Mouse (Mus musculus): ENCODE data around the gene Alg12. TPM values are rescaled to one million over a fixed set of nuclear protein-coding genes. Genes with fewer than 3 reads are reported as not detected.
"Not testable (repeated sequence)": the region's sequence is repeated elsewhere in the genome, so short reads cannot be mapped to it uniquely, and the experiment has no call there.

The Alg12 gene
- polyA plus RNA-seq, 1 experiment, result 13.0 TPM

- no peaks in the 10 kb centered on the region for H3K4me1 ChIP-seq (ENCODE audit: control insufficient read depth, insufficient read depth, low read length)
- no peak overlapping the region for H3K4me3 ChIP-seq (ENCODE audit: insufficient read depth, low read length)
- H3K27ac ChIP-seq (ENCODE audit: insufficient read depth, low read length), result no peak overlapping the region
- TF ChIP-seq POLR2A (IDR thresholded peaks at IDR 0.05; ENCODE audit: low read depth, low read length) (no peak), CTCF (IDR thresholded peaks at IDR 0.05; ENCODE audit: borderline replicate concordance, insufficient read depth, low read length) (no peak)
Observed at GRCm38 (mm10) chr15:88801903-88802302, 17.2 kb downstream of the Alg12 start.

- TF ChIP-seq POLR2A (IDR thresholded peaks at IDR 0.05; ENCODE audit: low read depth, low read length) (no peak), CTCF (IDR thresholded peaks at IDR 0.05; ENCODE audit: borderline replicate concordance, insufficient read depth, low read length) (no peak)
- Histone ChIP-seq H3K4me1 (ENCODE audit: control insufficient read depth, insufficient read depth, low read length) (no peaks in the 10 kb centered on the region), H3K27ac (ENCODE audit: insufficient read depth, low read length) (no peak overlapping the region), H3K4me3 (ENCODE audit: insufficient read depth, low read length) (no peak overlapping the region)
Observed at GRCm38 (mm10) chr15:88800921-88801354, 18.2 kb downstream of the Alg12 start.

- no peak for TF ChIP-seq CTCF (IDR thresholded peaks at IDR 0.05; ENCODE audit: borderline replicate concordance, insufficient read depth, low read length)
- no peak for TF ChIP-seq POLR2A (IDR thresholded peaks at IDR 0.05; ENCODE audit: low read depth, low read length)
- no peak overlapping the region for H3K27ac ChIP-seq (ENCODE audit: insufficient read depth, low read length)
- H3K4me3 ChIP-seq (ENCODE audit: insufficient read depth, low read length), result no peak overlapping the region
- no peaks in the 10 kb centered on the region for H3K4me1 ChIP-seq (ENCODE audit: control insufficient read depth, insufficient read depth, low read length)
Observed at GRCm38 (mm10) chr15:88799950-88800371, 19.2 kb downstream of the Alg12 start.

- H3K4me1 ChIP-seq (ENCODE audit: control insufficient read depth, insufficient read depth, low read length); H3K27ac ChIP-seq (ENCODE audit: insufficient read depth, low read length); H3K4me3 ChIP-seq (ENCODE audit: insufficient read depth, low read length): not testable (repeated sequence)
Observed at GRCm38 (mm10) chr15:88794729-88795128, 24.4 kb downstream of the Alg12 start.

- Histone ChIP-seq H3K4me3 (ENCODE audit: insufficient read depth, low read length) (no peak overlapping the region), H3K4me1 (ENCODE audit: control insufficient read depth, insufficient read depth, low read length) (no peaks in the 10 kb centered on the region), H3K27ac (ENCODE audit: insufficient read depth, low read length) (no peak overlapping the region)
- TF ChIP-seq CTCF (IDR thresholded peaks at IDR 0.05; ENCODE audit: borderline replicate concordance, insufficient read depth, low read length) (no peak), POLR2A (IDR thresholded peaks at IDR 0.05; ENCODE audit: low read depth, low read length) (no peak)
Observed at GRCm38 (mm10) chr15:88792140-88792850, 26.8 kb downstream of the Alg12 start.

GRCm38 (mm10) chr15:88774630-88775029 lies 44.5 kb downstream of the Alg12 start:
- H3K27ac ChIP-seq (ENCODE audit: insufficient read depth, low read length); H3K4me3 ChIP-seq (ENCODE audit: insufficient read depth, low read length); H3K4me1 ChIP-seq (ENCODE audit: control insufficient read depth, insufficient read depth, low read length): not testable (repeated sequence)

- H3K4me1 ChIP-seq (ENCODE audit: control insufficient read depth, insufficient read depth, low read length), result no peaks in the 10 kb centered on the region
- TF ChIP-seq CTCF (IDR thresholded peaks at IDR 0.05; ENCODE audit: borderline replicate concordance, insufficient read depth, low read length) (no peak), POLR2A (IDR thresholded peaks at IDR 0.05; ENCODE audit: low read depth, low read length) (no peak)
- H3K27ac ChIP-seq (ENCODE audit: insufficient read depth, low read length), result no peak overlapping the region
- no peak overlapping the region for H3K4me3 ChIP-seq (ENCODE audit: insufficient read depth, low read length)
Observed at GRCm38 (mm10) chr15:88768537-88768936, 50.6 kb downstream of the Alg12 start.

GRCm38 (mm10) chr15:88766139-88766538 lies 53.0 kb downstream of the Alg12 start:
- H3K4me1 ChIP-seq (ENCODE audit: control insufficient read depth, insufficient read depth, low read length); H3K4me3 ChIP-seq (ENCODE audit: insufficient read depth, low read length); H3K27ac ChIP-seq (ENCODE audit: insufficient read depth, low read length): not testable (repeated sequence)

- TF ChIP-seq POLR2A (IDR thresholded peaks at IDR 0.05; ENCODE audit: low read depth, low read length) (no peak), CTCF (IDR thresholded peaks at IDR 0.05; ENCODE audit: borderline replicate concordance, insufficient read depth, low read length) (no peak)
- no peak overlapping the region for H3K4me3 ChIP-seq (ENCODE audit: insufficient read depth, low read length)
- H3K4me1 ChIP-seq (ENCODE audit: control insufficient read depth, insufficient read depth, low read length), result no peaks in the 10 kb centered on the region
- H3K27ac ChIP-seq (ENCODE audit: insufficient read depth, low read length), result no peak overlapping the region
Observed at GRCm38 (mm10) chr15:88761551-88761950, 57.6 kb downstream of the Alg12 start.

GRCm38 (mm10) chr15:88758061-88758460 lies 61.1 kb downstream of the Alg12 start:
- no peak for TF ChIP-seq CTCF (IDR thresholded peaks at IDR 0.05; ENCODE audit: borderline replicate concordance, insufficient read depth, low read length)
- no peak for TF ChIP-seq POLR2A (IDR thresholded peaks at IDR 0.05; ENCODE audit: low read depth, low read length)
- Histone ChIP-seq H3K27ac (ENCODE audit: insufficient read depth, low read length) (no peak overlapping the region), H3K4me1 (ENCODE audit: control insufficient read depth, insufficient read depth, low read length) (no peaks in the 10 kb centered on the region; the same call in 1 of the 2 replicates), H3K4me3 (ENCODE audit: insufficient read depth, low read length) (no peak overlapping the region)

GRCm38 (mm10) chr15:88755761-88756160 lies 63.4 kb downstream of the Alg12 start:
- Histone ChIP-seq H3K4me1 (ENCODE audit: control insufficient read depth, insufficient read depth, low read length) (peaks cover under 1% of the 10 kb centered on the region), H3K27ac (ENCODE audit: insufficient read depth, low read length) (no peak overlapping the region), H3K4me3 (ENCODE audit: insufficient read depth, low read length) (no peak overlapping the region)
- TF ChIP-seq POLR2A (IDR thresholded peaks at IDR 0.05; ENCODE audit: low read depth, low read length) (no peak), CTCF (IDR thresholded peaks at IDR 0.05; ENCODE audit: borderline replicate concordance, insufficient read depth, low read length) (no peak)

Other genes with a start within 250 kb of the Alg12 start
- not detected in 2 replicates for gene Zdhhc25, start 219.0 kb downstream of the Alg12 start, polyA plus RNA-seq (2011; ENCODE audit: insufficient read length, low read depth, missing spikeins)
- 30.4 and 34.7 TPM in 2 replicates for gene Brd1, start 85.1 kb downstream of the Alg12 start, polyA plus RNA-seq (2011; ENCODE audit: insufficient read length, low read depth, missing spikeins)
- 9.4 and 11.3 TPM in 2 replicates for gene Zbed4, start 67.7 kb downstream of the Alg12 start, polyA plus RNA-seq (2011; ENCODE audit: insufficient read length, low read depth, missing spikeins)
- gene Creld2, start 328 bp upstream of the Alg12 start, polyA plus RNA-seq (2011; ENCODE audit: insufficient read length, low read depth, missing spikeins), result 29.6 and 34.6 TPM in 2 replicates
- gene Pim3, start 42.9 kb upstream of the Alg12 start, polyA plus RNA-seq (2011; ENCODE audit: insufficient read length, low read depth, missing spikeins), result 9.6 and 11.6 TPM in 2 replicates
- gene Ttll8, start 135.1 kb upstream of the Alg12 start, polyA plus RNA-seq (2011; ENCODE audit: insufficient read length, low read depth, missing spikeins), result not detected in 2 replicates
- gene Mlc1, start 159.7 kb upstream of the Alg12 start, polyA plus RNA-seq (2011; ENCODE audit: insufficient read length, low read depth, missing spikeins), result 0.79 TPM in 1 of 2 replicates, not detected in the other
- gene Mov10l1, start 163.6 kb upstream of the Alg12 start, polyA plus RNA-seq (2011; ENCODE audit: insufficient read length, low read depth, missing spikeins), result not detected in 2 replicates
- not detected in 2 replicates for gene Panx2, start 240.4 kb upstream of the Alg12 start, polyA plus RNA-seq (2011; ENCODE audit: insufficient read length, low read depth, missing spikeins)